Mouse (Mus musculus): ENCODE data around the gene Olfr1499.
"Not testable (repeated sequence)": the region's sequence is repeated elsewhere in the genome, so short reads cannot be mapped to it uniquely, and the experiment has no call there.

Gene Olfr1499

GRCm38 (mm10) chr19:13819347-13819746, at the start of gene Olfr1499:
Gene Olfr1499, minus strand, starts transcription at chr19:13819447.
- in situ Hi-C loops (cut with MboI, MseI) = no loop called here

GRCm38 (mm10) chr19:13861495-13861894, 42.2 kb upstream of the Olfr1499 start, which contains the start of gene Olfr1502:
Gene Olfr1502, plus strand, starts transcription at chr19:13861795.
- in situ Hi-C loops (cut with MboI, MseI) = no loop called here

GRCm38 (mm10) chr19:13850592-13850991, 31.3 kb upstream of the Olfr1499 start, which contains the start of gene Olfr1501:
Gene Olfr1501, minus strand, starts transcription at chr19:13850692.
- in situ Hi-C loops (cut with MboI, MseI) = not testable (repeated sequence)

GRCm38 (mm10) chr19:13830388-13830787, 11.1 kb upstream of the Olfr1499 start, which contains the start of gene Olfr1500:
Gene Olfr1500, minus strand, starts transcription at chr19:13830488.
- in situ Hi-C loops (cut with MboI, MseI) = no loop called here

- in situ Hi-C loops (cut with MboI, MseI) = no loop called here
These were observed 9.2 kb upstream of the Olfr1499 start for GRCm38 (mm10) chr19:13828447-13828846.

- in situ Hi-C loops (cut with MboI, MseI) = no loop called here
These were observed 1.6 kb upstream of the Olfr1499 start for GRCm38 (mm10) chr19:13820847-13821246.

GRCm38 (mm10) chr19:13818827-13819226, 420 bp downstream of the Olfr1499 start:
- in situ Hi-C loops (cut with MboI, MseI) = no loop called here

- in situ Hi-C loops (cut with MboI, MseI) = no loop called here
These were observed 6.4 kb downstream of the Olfr1499 start for GRCm38 (mm10) chr19:13812823-13813222.

- in situ Hi-C loops (cut with MboI, MseI) = not testable (repeated sequence)
These were observed 13.8 kb downstream of the Olfr1499 start for GRCm38 (mm10) chr19:13805486-13805885.

- in situ Hi-C loops (cut with MboI, MseI) = no loop called here
These were observed 21.1 kb downstream of the Olfr1499 start, which contains the start of gene Olfr1497 for GRCm38 (mm10) chr19:13798102-13798501. Gene Olfr1497, minus strand, starts transcription at chr19:13798202.

GRCm38 (mm10) chr19:13777578-13777977, 41.7 kb downstream of the Olfr1499 start, which contains the start of gene Olfr1496:
Gene Olfr1496, plus strand, starts transcription at chr19:13777878.
- in situ Hi-C loops (cut with MboI, MseI) = no loop called here

- in situ Hi-C loops (cut with MboI, MseI) = no loop called here
These were observed 50.5 kb downstream of the Olfr1499 start for GRCm38 (mm10) chr19:13768565-13769276.

GRCm38 (mm10) chr19:13764306-13764705, 54.9 kb downstream of the Olfr1499 start, which contains the start of gene Olfr1495:
Gene Olfr1495, plus strand, starts transcription at chr19:13764606.
- in situ Hi-C loops (cut with MboI, MseI) = no loop called here
